Comparison of ENCODE assay signal across 22 mouse cellular contexts in genomic region chrX:99624515-99625179, GRCm38 (mm10).
"Had no signal": no experiment of that assay in that cellular context is flagged by ENCODE, and none has a peak within 500 bp of the region (broad histone marks: within the 10 kb centered on the region; RNA-seq: fewer than 3 reads in every experiment).

No protein-coding gene starts in this region.

- DNase-seq: kidney, adult 11 months; kidney, adult 8-10 months; kidney, postnatal 25 days; layer of hippocampus, adult 9-11 months; liver, postnatal 0 days; lung, postnatal 36 days; midbrain, embryonic 14.5 days; retina, postnatal 1 day; right cerebral cortex, postnatal 25 days; spleen, adult 18-20 months; thymus, adult 18-20 months; thymus, postnatal 36 days had no signal

- ATAC-seq: intestine, embryonic 15.5 days; liver, postnatal 0 days; lung, postnatal 0 days had no signal

- H3K27ac ChIP-seq: intestine, embryonic 15.5 days; kidney, postnatal 0 days; layer of hippocampus, adult 2 months; liver, embryonic 14.5 days; midbrain, embryonic 10.5 days; neural tube, embryonic 12.5 days; stomach, embryonic 15.5 days had no signal

- H3K4me1 ChIP-seq: intestine, embryonic 15.5 days; megakaryocyte, embryonic 14.5 days; midbrain, embryonic 10.5 days; neural tube, embryonic 12.5 days; stomach, embryonic 15.5 days had no signal

- H3K4me3 ChIP-seq: intestine, embryonic 15.5 days; layer of hippocampus, adult 2 months; megakaryocyte, embryonic 14.5 days; midbrain, embryonic 10.5 days; neural tube, embryonic 12.5 days; stomach, embryonic 15.5 days had no signal

- H3K27me3 ChIP-seq: stomach, embryonic 15.5 days had no signal

- H3K9ac ChIP-seq: intestine, embryonic 15.5 days; liver, embryonic 14.5 days; liver, postnatal 0 days; neural tube, embryonic 12.5 days; stomach, embryonic 15.5 days had no signal

- H3K9me3 ChIP-seq: intestine, embryonic 15.5 days; megakaryocyte, embryonic 14.5 days; midbrain, embryonic 10.5 days; neural tube, embryonic 12.5 days; stomach, embryonic 15.5 days had no signal

- H3K36me3 ChIP-seq: intestine, embryonic 15.5 days; midbrain, embryonic 10.5 days; neural tube, embryonic 12.5 days; stomach, embryonic 15.5 days had no signal

- H3K4me2 ChIP-seq: intestine, embryonic 15.5 days; liver, embryonic 11.5 days; neural tube, embryonic 12.5 days; stomach, embryonic 15.5 days had no signal
